Mouse (Mus musculus) midbrain, embryonic 14.5 days (tissue): ENCODE measurements around the gene Ugt1a6a. TPM values are rescaled to one million over a fixed set of nuclear protein-coding genes. Genes with fewer than 3 reads are reported as not detected.
"Not testable (repeated sequence)": the region's sequence is repeated elsewhere in the genome, so short reads cannot be mapped to it uniquely, and the experiment has no call there.

Source experiments
- ATAC-seq: fragments of 200-750 bp; cut with Nextera tagmentation; 2 replicates; pipeline ENCODE4 v1.8.0; 2017; ENCODE audit warnings: moderate number of reproducible peaks, moderate library complexity; ENCODE audit not compliant: low FRiP score, low TSS enrichment
- DNase-seq: peaks from one replicate; pipeline ENCODE4 v3.0.0-alpha.2; 2015
- H3K27ac ChIP-seq: fragments of 300-500 bp; sonication (generic); replicated peaks from 2 replicates; pipeline ENCODE4 v1.5.1; 2014; ENCODE audit warnings: mild to moderate bottlenecking, low read depth, low read length, moderate library complexity
- H3K27me3 ChIP-seq: fragments of 300-500 bp; sonication (generic); 2 replicates; pipeline ENCODE4 v1.6.1; 2014; ENCODE audit warnings: low read length, control low read depth, mixed read lengths; ENCODE audit not compliant: control insufficient read depth, insufficient read depth
- H3K36me3 ChIP-seq: fragments of 300-500 bp; sonication (generic); 2 replicates; pipeline ENCODE4 v1.6.1; 2014; ENCODE audit warnings: low read length, control low read depth; ENCODE audit not compliant: control insufficient read depth, insufficient read depth
- H3K4me1 ChIP-seq: fragments of 300-500 bp; sonication (generic); 2 replicates; pipeline ENCODE4 v1.6.1; 2014; ENCODE audit warnings: mild to moderate bottlenecking, antibody characterized with exemption, low read length, control low read depth; ENCODE audit not compliant: control insufficient read depth, insufficient read depth
- H3K4me2 ChIP-seq: fragments of 300-500 bp; sonication (generic); 2 replicates; pipeline ENCODE4 v1.6.1; 2014; ENCODE audit warnings: mild to moderate bottlenecking, low read length, moderate library complexity
- H3K4me3 ChIP-seq: fragments of 300-500 bp; sonication (generic); replicated peaks from 2 replicates; pipeline ENCODE4 v1.5.1; 2014; ENCODE audit warnings: low read depth, low read length
- H3K9ac ChIP-seq: fragments of 300-500 bp; sonication (generic); replicated peaks from 2 replicates; pipeline ENCODE4 v1.6.1; 2014; ENCODE audit warnings: mild to moderate bottlenecking, low read length, moderate library complexity
- H3K9me3 ChIP-seq: fragments of 300-500 bp; sonication (generic); 2 replicates; pipeline ENCODE4 v1.6.1; 2016; ENCODE audit warnings: low read length, control low read depth, mixed read lengths; ENCODE audit not compliant: control insufficient read depth
- WGBS: fragments of 180-500 bp; shearing (Covaris S2); extraction: QIAGEN DNeasy Blood & Tissue Kit; methylation state at CpG from one replicate; pipeline ENCODE4 v1.1.7; 2014; 5-methylcytosine and 5-hydroxymethylcytosine counted together
- polyA plus RNA-seq: library from polyadenylated mRNA; unstranded; fragments of >200 nt; fragmentation: Nextera tagmentation; extraction: Ambion mirVana; gene quantifications from 2 replicates; pipeline ENCODE4 v1.2.1, GENCODE M21; 2014

Gene Ugt1a6a
- polyA plus RNA-seq, result 0.58 and 0.72 TPM in 2 replicates

DNA sequence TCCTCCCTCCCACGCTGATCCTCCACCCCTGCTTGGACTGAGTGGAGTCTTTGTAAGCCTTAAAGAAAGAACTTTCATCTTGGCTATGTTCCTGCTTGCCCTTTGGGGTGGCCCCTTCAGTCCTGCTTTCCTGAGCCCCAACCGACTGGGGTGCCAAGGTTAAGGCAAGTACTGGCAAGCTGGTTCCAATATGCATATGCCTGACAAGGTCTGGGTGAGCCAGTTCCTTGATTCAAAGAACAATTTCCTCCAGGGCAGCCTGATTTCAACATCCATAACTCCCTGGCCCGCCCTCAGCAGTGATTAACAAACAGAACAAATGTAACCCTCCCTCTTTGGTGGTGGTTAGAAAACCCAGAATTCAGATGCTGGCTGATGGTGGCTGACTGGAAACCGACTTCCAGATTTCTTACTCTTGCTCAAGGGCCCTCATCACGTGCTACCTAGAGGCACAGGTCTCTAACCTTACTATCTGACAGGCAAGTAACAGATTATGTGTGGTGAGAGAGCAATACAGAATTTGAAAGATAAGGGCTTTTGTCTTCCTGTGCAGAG, at the start of gene Ugt1a6a:
TSS of gene Ugt1a6a (plus strand) at position 353 of the 555 bp plus-strand sequence.
- H3K4me1 ChIP-seq, H3K27me3 ChIP-seq, H3K4me2 ChIP-seq, ATAC-seq, H3K9ac ChIP-seq, H3K27ac ChIP-seq, H3K4me3 ChIP-seq, H3K9me3 ChIP-seq, H3K36me3 ChIP-seq: not testable (repeated sequence)
- 41% methylated on average over 4 of the region's 5 CpGs for WGBS
- peak; percentile 46 for DNase-seq

DNA sequence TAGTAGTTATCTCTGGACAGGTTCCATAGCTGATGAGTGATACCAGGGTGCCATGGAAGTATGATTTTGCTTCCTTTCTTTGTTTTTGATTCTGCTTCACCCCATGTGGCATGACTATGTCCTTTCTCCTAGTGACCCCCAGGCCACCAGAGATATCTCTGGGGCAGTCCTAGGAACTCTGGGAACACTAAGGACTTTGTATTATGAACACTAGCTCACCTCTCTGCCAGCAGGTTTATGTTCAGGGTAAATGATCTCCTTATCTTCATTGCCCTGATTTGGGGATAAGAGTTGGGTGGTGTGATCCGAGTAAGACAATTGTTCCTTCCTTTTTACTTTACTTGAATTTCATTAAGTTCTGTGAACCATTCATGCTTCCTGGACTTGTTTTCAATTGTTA, 48.5 kb upstream of the Ugt1a6a start:
- Histone ChIP-seq H3K9ac (no peak overlapping the region), H3K9me3 (no peaks in the 10 kb centered on the region), H3K4me2 (no peak overlapping the region), H3K27ac (no peak overlapping the region), H3K4me1 (no peaks in the 10 kb centered on the region), H3K4me3 (no peak overlapping the region), H3K27me3 (no peaks in the 10 kb centered on the region), H3K36me3 (no peaks in the 10 kb centered on the region)
- no peak for DNase-seq
- 84% methylated on average over 1 of the region's 1 CpGs for WGBS
- ATAC-seq, result no peak

GRCm38 (mm10) chr1:88087513-88087912, 47.1 kb upstream of the Ugt1a6a start, which contains the start of gene Ugt1a8:
Ugt1a8 (plus strand) TSS chr1:88087813.
- no peak for DNase-seq
- no peaks in the 10 kb centered on the region for H3K36me3 ChIP-seq
- 76% methylated on average over 3 of the region's 3 CpGs for WGBS
- no peak within 1 kb of the TSS for H3K9ac ChIP-seq
- H3K4me2 ChIP-seq, result no peak within 1 kb of the TSS
- no peaks in the 10 kb centered on the region for H3K4me1 ChIP-seq
- no peaks in the 10 kb centered on the region for H3K27me3 ChIP-seq
- no peak within 1 kb of the TSS for H3K4me3 ChIP-seq
- no peak for ATAC-seq
- no peak within 1 kb of the TSS for H3K27ac ChIP-seq
- no peaks in the 10 kb centered on the region for H3K9me3 ChIP-seq

DNA sequence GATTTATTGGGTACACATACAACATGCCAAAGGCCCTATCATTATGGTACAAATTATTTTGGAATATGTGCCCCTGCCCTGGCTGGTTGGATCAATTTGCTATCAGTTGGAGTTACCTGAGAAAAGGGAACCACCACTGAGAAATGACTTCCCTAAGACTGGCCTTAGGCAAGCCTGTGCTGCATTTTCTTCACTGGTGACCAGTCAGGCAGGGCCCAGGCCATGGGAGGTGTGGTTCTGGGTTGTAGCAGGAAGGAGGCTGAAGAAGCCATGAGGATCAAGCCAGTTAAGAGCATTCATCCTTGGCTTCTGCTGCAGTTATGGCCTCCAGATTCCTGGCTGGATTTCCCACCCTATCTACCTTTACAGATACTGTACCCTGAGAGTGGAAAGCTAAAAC, 42.3 kb upstream of the Ugt1a6a start:
- H3K36me3 ChIP-seq, result no peaks in the 10 kb centered on the region
- H3K27ac ChIP-seq, result no peak overlapping the region
- H3K4me1 ChIP-seq, result no peaks in the 10 kb centered on the region
- H3K9ac ChIP-seq, result no peak overlapping the region
- no peaks in the 10 kb centered on the region for H3K27me3 ChIP-seq
- no peak overlapping the region for H3K4me3 ChIP-seq
- ATAC-seq (no peak), DNase-seq (no peak)
- no peak overlapping the region for H3K4me2 ChIP-seq
- H3K9me3 ChIP-seq, result no peaks in the 10 kb centered on the region

GRCm38 (mm10) chr1:88094270-88094676, 40.3 kb upstream of the Ugt1a6a start:
- not testable (repeated sequence) for H3K4me2 ChIP-seq, H3K4me3 ChIP-seq, ATAC-seq, H3K9me3 ChIP-seq, H3K9ac ChIP-seq, H3K27ac ChIP-seq, H3K27me3 ChIP-seq, H3K36me3 ChIP-seq, H3K4me1 ChIP-seq
- DNase-seq, result peak; percentile 4
- WGBS, result 81% methylated on average over 3 of the region's 3 CpGs

DNA sequence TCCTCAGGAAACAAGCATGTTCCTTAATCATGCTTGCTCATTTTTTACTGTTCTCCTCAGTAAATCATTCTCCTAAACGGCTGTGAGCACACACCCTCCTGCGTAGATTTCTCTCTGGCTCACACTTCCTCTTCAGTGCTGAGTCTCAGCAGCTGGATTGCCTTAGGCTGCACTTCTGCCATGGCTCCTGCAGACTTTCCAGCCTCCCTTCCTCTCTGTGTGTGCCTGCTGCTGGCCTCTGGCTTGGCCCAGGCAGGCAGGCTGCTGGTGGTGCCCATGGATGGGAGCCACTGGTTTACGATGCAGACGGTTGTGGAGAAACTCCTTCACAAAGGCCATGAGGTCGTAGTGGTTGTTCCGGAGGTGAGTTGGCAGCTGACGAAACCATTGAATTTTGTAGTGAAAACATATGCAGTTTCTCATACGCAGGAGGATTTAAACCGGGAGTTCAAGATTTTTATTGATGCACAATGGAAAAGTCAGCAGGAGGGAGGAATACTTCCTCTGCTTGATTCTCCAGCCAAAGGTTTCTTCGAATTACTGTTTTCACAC, 39.6 kb upstream of the Ugt1a6a start, which contains the start of gene Ugt1a7c:
TSS of gene Ugt1a7c (plus strand) at position 122 of the 552 bp plus-strand sequence.
- WGBS, result 74% methylated on average over 10 of the region's 10 CpGs
- H3K4me3 ChIP-seq, result no peak within 1 kb of the TSS
- H3K4me2 ChIP-seq, result no peak within 1 kb of the TSS
- ATAC-seq (no peak), DNase-seq (peak; percentile 1)
- no peaks in the 10 kb centered on the region for H3K4me1 ChIP-seq
- no peaks in the 10 kb centered on the region for H3K9me3 ChIP-seq
- no peaks in the 10 kb centered on the region for H3K36me3 ChIP-seq
- H3K9ac ChIP-seq, result no peak within 1 kb of the TSS
- H3K27me3 ChIP-seq, result no peaks in the 10 kb centered on the region
- H3K27ac ChIP-seq, result no peak within 1 kb of the TSS

GRCm38 (mm10) chr1:88098546-88098945, 36.1 kb upstream of the Ugt1a6a start:
- ATAC-seq, H3K27ac ChIP-seq, H3K4me3 ChIP-seq: not testable (repeated sequence)

GRCm38 (mm10) chr1:88099691-88100090, 34.9 kb upstream of the Ugt1a6a start:
- WGBS, result 81% methylated on average over 2 of the region's 2 CpGs
- H3K36me3 ChIP-seq, H3K4me1 ChIP-seq, H3K27me3 ChIP-seq, H3K27ac ChIP-seq, DNase-seq, ATAC-seq, H3K4me3 ChIP-seq, H3K9ac ChIP-seq, H3K9me3 ChIP-seq, H3K4me2 ChIP-seq: not testable (repeated sequence)

More at GRCm38 (mm10) chr1:88098546-88098945, 36.1 kb upstream of the Ugt1a6a start:
- not testable (repeated sequence) for DNase-seq, H3K9ac ChIP-seq, H3K4me2 ChIP-seq, H3K9me3 ChIP-seq, H3K27me3 ChIP-seq, H3K36me3 ChIP-seq, H3K4me1 ChIP-seq
- 93% methylated on average over 3 of the region's 3 CpGs for WGBS

DNA sequence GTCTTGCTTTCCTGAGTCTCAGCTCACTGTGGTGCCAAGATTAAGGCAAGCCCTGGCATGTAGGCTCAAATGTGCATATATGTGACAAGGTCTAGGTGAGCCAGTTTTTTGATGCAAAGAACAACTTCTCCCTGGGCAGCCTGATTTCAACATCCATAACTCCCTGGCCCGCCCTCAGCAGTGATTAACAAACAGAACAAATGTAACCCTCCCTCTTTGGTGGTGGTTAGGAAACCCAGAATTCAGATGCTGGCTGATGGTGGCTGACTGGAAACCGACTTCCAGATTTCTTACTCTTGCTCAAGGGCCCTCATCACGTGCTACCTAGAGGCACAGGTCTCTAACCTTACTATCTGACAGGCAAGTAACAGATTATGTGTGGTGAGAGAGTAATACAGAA, 31.6 kb upstream of the Ugt1a6a start, which contains the start of gene Ugt1a6b:
TSS of gene Ugt1a6b (plus strand) at position 234 of the 400 bp plus-strand sequence.
- H3K9me3 ChIP-seq, ATAC-seq, H3K4me2 ChIP-seq, H3K4me1 ChIP-seq, H3K27me3 ChIP-seq, H3K4me3 ChIP-seq, DNase-seq, H3K9ac ChIP-seq, H3K36me3 ChIP-seq, H3K27ac ChIP-seq: not testable (repeated sequence)
- 78% methylated on average over 3 of the region's 3 CpGs for WGBS
